Mouse (Mus musculus) stomach, embryonic 16.5 days (tissue): ENCODE results near the gene Adh5. TPM values are rescaled to one million over a fixed set of nuclear protein-coding genes. Genes with fewer than 3 reads are reported as not detected.

Experiments used
- ATAC-seq: fragments of 200-750 bp; cut with Nextera tagmentation; 2 replicates; pipeline ENCODE4 v1.8.0; 2017; ENCODE audit warnings: moderate number of reproducible peaks, moderate TSS enrichment; ENCODE audit not compliant: insufficient read depth, low FRiP score
- H3K27ac ChIP-seq: fragments of 300-500 bp; sonication (generic); 2 replicates; pipeline ENCODE4 v1.5.1; 2014; ENCODE audit warnings: low read length
- H3K27me3 ChIP-seq: fragments of 300-500 bp; sonication (generic); 2 replicates; pipeline ENCODE4 v1.6.1; 2014; ENCODE audit warnings: low read length, control low read depth, mixed read lengths; ENCODE audit not compliant: control insufficient read depth, insufficient read depth
- H3K36me3 ChIP-seq: fragments of 300-500 bp; sonication (generic); 2 replicates; pipeline ENCODE4 v1.6.1; 2014; ENCODE audit warnings: low read length; ENCODE audit not compliant: control insufficient read depth, insufficient read depth
- H3K4me1 ChIP-seq: fragments of 300-500 bp; sonication (generic); 2 replicates; pipeline ENCODE4 v1.6.1; 2014; ENCODE audit warnings: low read length, control low read depth, mixed read lengths; ENCODE audit not compliant: control insufficient read depth, insufficient read depth
- H3K4me2 ChIP-seq: fragments of 300-500 bp; sonication (generic); 2 replicates; pipeline ENCODE4 v1.6.1; 2014; ENCODE audit warnings: low read depth, low read length, mixed read lengths
- H3K4me3 ChIP-seq: fragments of 300-500 bp; sonication (generic); replicated peaks from 2 replicates; pipeline ENCODE4 v1.5.1; 2014; ENCODE audit warnings: mild to moderate bottlenecking, low read length
- H3K9ac ChIP-seq: fragments of 300-500 bp; sonication (generic); 2 replicates; pipeline ENCODE4 v1.6.1; 2014; ENCODE audit warnings: low read length
- H3K9me3 ChIP-seq: fragments of 300-500 bp; sonication (generic); replicated peaks from 2 replicates; pipeline ENCODE4 v1.6.1; 2016; ENCODE audit warnings: low read length, control low read depth; ENCODE audit not compliant: control insufficient read depth
- WGBS: fragments of 180-500 bp; shearing (Covaris S2); extraction: QIAGEN DNeasy Blood & Tissue Kit; methylation state at CpG from one replicate; pipeline ENCODE4 v1.1.7; 2014; 5-methylcytosine and 5-hydroxymethylcytosine counted together
- polyA plus RNA-seq: library from polyadenylated mRNA; unstranded; fragments of >200 nt; fragmentation: Nextera tagmentation; extraction: Ambion mirVana; gene quantifications from 2 replicates; pipeline ENCODE4 v1.2.1, GENCODE M21; 2015

Gene Adh5
- polyA plus RNA-seq, 1 experiment from 2014 or later = 178 TPM

GRCm38 (mm10) chr3:138493668-138494067 lies 50.8 kb downstream of the Adh5 start:
- no peak overlapping the region for H3K9ac ChIP-seq
- no peak overlapping the region for H3K4me2 ChIP-seq
- no peak for ATAC-seq
- no peaks in the 10 kb centered on the region for H3K9me3 ChIP-seq
- no peak overlapping the region for H3K27ac ChIP-seq
- H3K36me3 ChIP-seq = no peaks in the 10 kb centered on the region
- H3K27me3 ChIP-seq = no peaks in the 10 kb centered on the region
- H3K4me3 ChIP-seq = no peak overlapping the region
- no peaks in the 10 kb centered on the region for H3K4me1 ChIP-seq
- WGBS = 84% methylated on average over 3 of the region's 3 CpGs

- WGBS = 47% methylated on average over 1 of the region's 1 CpGs
- H3K4me3 ChIP-seq = no peak overlapping the region
- no peak overlapping the region for H3K4me2 ChIP-seq
- no peaks in the 10 kb centered on the region for H3K27me3 ChIP-seq
- no peaks in the 10 kb centered on the region for H3K9me3 ChIP-seq
- H3K36me3 ChIP-seq = no peaks in the 10 kb centered on the region
- no peaks in the 10 kb centered on the region for H3K4me1 ChIP-seq
- H3K9ac ChIP-seq = no peak overlapping the region
- no peak overlapping the region for H3K27ac ChIP-seq
- ATAC-seq = no peak
Observed at GRCm38 (mm10) chr3:138494565-138494964, 51.7 kb downstream of the Adh5 start.

- no peaks in the 10 kb centered on the region for H3K4me1 ChIP-seq
- no peaks in the 10 kb centered on the region for H3K9me3 ChIP-seq
- H3K36me3 ChIP-seq = no peaks in the 10 kb centered on the region
- H3K4me3 ChIP-seq = no peak overlapping the region
- ATAC-seq = no peak
- no peak overlapping the region for H3K4me2 ChIP-seq
- WGBS = 74% methylated on average over 11 of the region's 11 CpGs
- H3K9ac ChIP-seq = no peak overlapping the region
- H3K27me3 ChIP-seq = no peaks in the 10 kb centered on the region
- H3K27ac ChIP-seq = no peak overlapping the region
Observed at GRCm38 (mm10) chr3:138495166-138496145, 52.6 kb downstream of the Adh5 start.

GRCm38 (mm10) chr3:138498731-138499130 lies 55.8 kb downstream of the Adh5 start:
- H3K9ac ChIP-seq = no peak overlapping the region
- no peak overlapping the region for H3K4me2 ChIP-seq
- no peaks in the 10 kb centered on the region for H3K27me3 ChIP-seq
- no peak overlapping the region for H3K27ac ChIP-seq
- WGBS = 56% methylated on average over 4 of the region's 4 CpGs
- ATAC-seq = no peak
- no peak overlapping the region for H3K4me3 ChIP-seq
- no peaks in the 10 kb centered on the region for H3K4me1 ChIP-seq
- no peaks in the 10 kb centered on the region for H3K36me3 ChIP-seq
- no peaks in the 10 kb centered on the region for H3K9me3 ChIP-seq

- Histone ChIP-seq H3K9ac (no peak overlapping the region), H3K4me1 (no peaks in the 10 kb centered on the region), H3K27ac (no peak overlapping the region), H3K9me3 (no peaks in the 10 kb centered on the region), H3K36me3 (no peaks in the 10 kb centered on the region), H3K27me3 (no peaks in the 10 kb centered on the region), H3K4me3 (no peak overlapping the region), H3K4me2 (no peak overlapping the region)
- 74% methylated on average over 15 of the region's 15 CpGs for WGBS
- ATAC-seq = no peak
Observed at GRCm38 (mm10) chr3:138499854-138500740, 57.2 kb downstream of the Adh5 start.

GRCm38 (mm10) chr3:138503754-138504153 lies 60.9 kb downstream of the Adh5 start:
- Histone ChIP-seq H3K4me3 (no peak overlapping the region), H3K27ac (no peak overlapping the region), H3K9ac (no peak overlapping the region), H3K4me2 (no peak overlapping the region), H3K9me3 (no peaks in the 10 kb centered on the region), H3K27me3 (no peaks in the 10 kb centered on the region), H3K36me3 (no peaks in the 10 kb centered on the region), H3K4me1 (no peaks in the 10 kb centered on the region)
- 80% methylated on average over 11 of the region's 11 CpGs for WGBS
- no peak for ATAC-seq

Other genes with a start within 250 kb of the Adh5 start
- 0.13 and 0.32 TPM in 2 replicates for gene 4930579F01Rik, start 249.3 kb upstream of the Adh5 start, polyA plus RNA-seq
- gene Adh7, start 225.3 kb upstream of the Adh5 start, polyA plus RNA-seq = 0.79 and 1.6 TPM in 2 replicates
- gene Adh1, start 182.1 kb upstream of the Adh5 start, polyA plus RNA-seq = 63.3 and 92.5 TPM in 2 replicates
- 0.16 and 0.32 TPM in 2 replicates for gene Adh6a, start 129.8 kb upstream of the Adh5 start, polyA plus RNA-seq
- 0.13 and 0.39 TPM in 2 replicates for gene Adh6b, start 101.3 kb upstream of the Adh5 start, polyA plus RNA-seq
- gene Adh4, start 27.6 kb upstream of the Adh5 start, polyA plus RNA-seq = not detected in 2 replicates
- 50.0 and 53.4 TPM in 2 replicates for gene Metap1, start 46.4 kb downstream of the Adh5 start, polyA plus RNA-seq
- gene Eif4e, start 83.1 kb downstream of the Adh5 start, polyA plus RNA-seq = 284 and 299 TPM in 2 replicates